Mouse (Mus musculus) stomach, embryonic 14.5 days (tissue): Measurements from ENCODE around the gene Slc17a7. TPM values are rescaled to one million over a fixed set of nuclear protein-coding genes. Genes with fewer than 3 reads are reported as not detected.

ENCODE experiments used
- ATAC-seq: fragments of 200-750 bp; cut with Nextera tagmentation; 2 replicates; pipeline ENCODE4 v1.8.0; 2017; ENCODE audit warnings: low read depth, moderate TSS enrichment; ENCODE audit not compliant: insufficient number of reproducible peaks, insufficient read depth, low FRiP score
- H3K27ac ChIP-seq: fragments of 300-500 bp; sonication (generic); 2 replicates; pipeline ENCODE4 v1.5.1; 2014; ENCODE audit warnings: mild to moderate bottlenecking, low read length, moderate library complexity, mixed read lengths
- H3K27me3 ChIP-seq: fragments of 300-500 bp; sonication (generic); 2 replicates; pipeline ENCODE4 v1.6.1; 2014; ENCODE audit warnings: low read length, control low read depth, mixed read lengths; ENCODE audit not compliant: control insufficient read depth, insufficient read depth
- H3K36me3 ChIP-seq: fragments of 300-500 bp; sonication (generic); 2 replicates; pipeline ENCODE4 v1.6.1; 2014; ENCODE audit warnings: mild to moderate bottlenecking, control low read depth, low read length, moderate library complexity, mixed read lengths; ENCODE audit not compliant: control insufficient read depth, insufficient read depth
- H3K4me1 ChIP-seq: fragments of 300-500 bp; sonication (generic); 2 replicates; pipeline ENCODE4 v1.6.1; 2014; ENCODE audit warnings: low read length, control low read depth, mixed read lengths; ENCODE audit not compliant: control insufficient read depth, insufficient read depth
- H3K4me2 ChIP-seq: fragments of 300-500 bp; sonication (generic); replicated peaks from 2 replicates; pipeline ENCODE4 v1.6.1; 2014; ENCODE audit warnings: low read depth, low read length, control low read depth
- H3K4me3 ChIP-seq: fragments of 300-500 bp; sonication (generic); 2 replicates; pipeline ENCODE4 v1.5.1; 2014; ENCODE audit warnings: low read depth, low read length, control low read depth
- H3K9ac ChIP-seq: fragments of 300-500 bp; sonication (generic); replicated peaks from 2 replicates; pipeline ENCODE4 v1.6.1; 2014; ENCODE audit warnings: low read depth, mild to moderate bottlenecking, control low read depth, low read length, moderate library complexity, mixed read lengths
- H3K9me3 ChIP-seq: fragments of 300-500 bp; sonication (generic); 2 replicates; pipeline ENCODE4 v1.6.1; 2016; ENCODE audit warnings: low read depth, low read length, control low read depth; ENCODE audit not compliant: control insufficient read depth
- WGBS: fragments of 180-500 bp; shearing (Covaris S2); extraction: QIAGEN DNeasy Blood & Tissue Kit; methylation state at CpG from one replicate; pipeline ENCODE4 v1.1.7; 2014; 5-methylcytosine and 5-hydroxymethylcytosine counted together
- polyA plus RNA-seq: library from polyadenylated mRNA; unstranded; fragments of >200 nt; fragmentation: Nextera tagmentation; extraction: Ambion mirVana; gene quantifications from 2 replicates; pipeline ENCODE4 v1.2.1, GENCODE M21; 2014

Gene Slc17a7
- polyA plus RNA-seq, 1 experiment from 2014 or later: not detected

GRCm38 (mm10) chr7:45154993-45155514 lies 8.7 kb upstream of the Slc17a7 start:
- peaks cover 14% of the 10 kb centered on the region for H3K36me3 ChIP-seq
- peaks cover 26% of the 10 kb centered on the region; the same call in 1 of the 2 replicates for H3K4me1 ChIP-seq
- ATAC-seq: no peak; the same call in 1 of the 2 replicates
- H3K9me3 ChIP-seq: no peaks in the 10 kb centered on the region
- no peak overlapping the region for H3K27ac ChIP-seq
- H3K4me2 ChIP-seq: peak overlapping the region; percentile 47
- H3K9ac ChIP-seq: no peak overlapping the region
- peak overlapping the region; percentile 50 for H3K4me3 ChIP-seq
- no peaks in the 10 kb centered on the region for H3K27me3 ChIP-seq
- WGBS: 73% methylated on average over 12 of the region's 12 CpGs

DNA sequence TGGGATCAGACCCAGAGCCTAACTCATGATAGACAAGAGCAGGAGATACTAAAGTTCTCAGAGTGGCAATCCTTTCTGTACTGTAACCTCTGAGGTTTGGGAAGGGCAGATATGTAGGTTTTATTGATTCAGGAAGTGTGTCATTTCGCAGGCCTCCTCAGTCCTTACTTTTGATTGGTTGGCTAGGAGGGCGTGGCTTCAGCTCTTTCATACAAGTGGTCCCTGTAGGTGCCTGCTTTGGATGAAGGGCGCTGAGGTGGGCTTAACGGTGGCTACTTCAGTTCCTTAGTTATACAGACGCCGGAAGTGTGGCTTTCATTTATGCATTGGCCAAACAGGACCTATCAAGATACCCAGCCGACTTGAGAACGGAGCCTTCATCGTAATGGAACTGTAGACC lies 8.2 kb upstream of the Slc17a7 start:
- Histone ChIP-seq H3K27ac (no peak overlapping the region), H3K36me3 (peaks cover 18% of the 10 kb centered on the region), H3K27me3 (no peaks in the 10 kb centered on the region), H3K4me1 (peaks cover 23% of the 10 kb centered on the region; the same call in 1 of the 2 replicates), H3K4me3 (no peak overlapping the region), H3K4me2 (no peak overlapping the region), H3K9me3 (no peaks in the 10 kb centered on the region), H3K9ac (no peak overlapping the region)
- 83% methylated on average over 9 of the region's 9 CpGs for WGBS
- ATAC-seq: no peak

DNA sequence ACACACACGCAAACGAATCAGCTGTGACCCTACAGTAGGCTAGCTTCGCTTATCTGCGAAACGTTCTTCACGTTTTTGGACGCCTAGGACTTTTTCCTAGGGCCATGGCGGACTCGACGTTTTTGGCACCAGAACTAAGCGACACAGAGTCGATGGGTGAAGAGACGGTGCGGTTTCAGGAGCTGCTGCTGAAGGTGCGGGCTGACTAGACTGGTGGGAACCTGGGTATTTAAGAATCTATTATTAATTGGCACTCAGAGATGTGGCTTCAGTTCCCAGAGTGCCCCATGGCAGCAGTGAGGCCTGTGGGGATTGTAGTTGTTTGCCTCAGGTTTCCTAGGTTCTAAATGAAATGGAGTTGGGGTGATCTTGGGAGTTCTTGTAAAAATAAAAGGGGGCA lies 7.5 kb upstream of the Slc17a7 start:
- Histone ChIP-seq H3K36me3 (peaks cover 18% of the 10 kb centered on the region), H3K9me3 (no peaks in the 10 kb centered on the region), H3K4me3 (no peak overlapping the region), H3K9ac (no peak overlapping the region), H3K4me2 (no peak overlapping the region), H3K27me3 (no peaks in the 10 kb centered on the region), H3K4me1 (peaks cover 17% of the 10 kb centered on the region; the same call in 1 of the 2 replicates), H3K27ac (no peak overlapping the region)
- no peak for ATAC-seq
- 95% methylated on average over 15 of the region's 15 CpGs for WGBS

GRCm38 (mm10) chr7:45157459-45157858 lies 6.3 kb upstream of the Slc17a7 start:
- Histone ChIP-seq H3K4me3 (no peak overlapping the region), H3K27ac (no peak overlapping the region), H3K4me1 (peaks cover 7% of the 10 kb centered on the region; the same call in 1 of the 2 replicates), H3K9me3 (no peaks in the 10 kb centered on the region), H3K36me3 (peaks cover 18% of the 10 kb centered on the region), H3K9ac (no peak overlapping the region), H3K4me2 (no peak overlapping the region), H3K27me3 (peaks cover under 1% of the 10 kb centered on the region; the same call in 1 of the 2 replicates)
- no peak for ATAC-seq
- WGBS: 87% methylated on average over 14 of the region's 14 CpGs

GRCm38 (mm10) chr7:45158991-45159390 lies 4.8 kb upstream of the Slc17a7 start:
- H3K9ac ChIP-seq: no peak overlapping the region
- no peak overlapping the region for H3K27ac ChIP-seq
- peaks cover 8% of the 10 kb centered on the region; the same call in 1 of the 2 replicates for H3K4me1 ChIP-seq
- no peak overlapping the region for H3K4me2 ChIP-seq
- H3K36me3 ChIP-seq: peaks cover 18% of the 10 kb centered on the region
- no peak for ATAC-seq
- H3K4me3 ChIP-seq: no peak overlapping the region
- WGBS: 90% methylated on average over 6 of the region's 6 CpGs
- H3K9me3 ChIP-seq: no peaks in the 10 kb centered on the region
- peaks cover 9% of the 10 kb centered on the region for H3K27me3 ChIP-seq

DNA sequence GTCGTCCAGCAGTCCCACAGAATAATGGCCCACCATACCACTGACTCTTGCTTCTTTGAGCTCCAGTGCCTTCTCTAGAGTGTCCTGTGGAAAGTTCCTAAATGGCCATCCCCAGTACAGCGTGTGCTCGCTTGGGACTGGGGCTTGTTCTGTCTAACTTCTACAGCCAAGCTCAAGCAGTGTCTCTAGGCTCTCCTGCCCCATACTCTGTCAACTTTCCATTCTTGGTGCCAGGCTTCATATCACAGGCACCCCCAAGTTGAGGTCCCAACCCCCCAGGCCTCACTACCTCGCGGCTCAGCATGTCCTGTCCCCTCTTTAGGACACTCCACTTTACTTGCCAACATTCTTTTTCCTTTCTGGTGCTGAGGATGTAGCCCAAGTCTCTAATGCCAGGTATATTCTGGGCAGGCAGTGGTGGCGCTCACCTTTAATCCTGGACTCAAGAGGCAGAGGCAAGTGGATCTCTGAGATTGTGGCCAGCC lies 3.4 kb upstream of the Slc17a7 start:
- ATAC-seq: no peak
- Histone ChIP-seq H3K9ac (no peak overlapping the region), H3K4me1 (peaks cover 4% of the 10 kb centered on the region; the same call in 1 of the 2 replicates), H3K4me3 (no peak overlapping the region), H3K36me3 (peaks cover 18% of the 10 kb centered on the region), H3K4me2 (no peak overlapping the region), H3K27ac (no peak overlapping the region), H3K27me3 (peaks cover 22% of the 10 kb centered on the region), H3K9me3 (no peaks in the 10 kb centered on the region)
- 88% methylated on average over 6 of the region's 6 CpGs for WGBS

DNA sequence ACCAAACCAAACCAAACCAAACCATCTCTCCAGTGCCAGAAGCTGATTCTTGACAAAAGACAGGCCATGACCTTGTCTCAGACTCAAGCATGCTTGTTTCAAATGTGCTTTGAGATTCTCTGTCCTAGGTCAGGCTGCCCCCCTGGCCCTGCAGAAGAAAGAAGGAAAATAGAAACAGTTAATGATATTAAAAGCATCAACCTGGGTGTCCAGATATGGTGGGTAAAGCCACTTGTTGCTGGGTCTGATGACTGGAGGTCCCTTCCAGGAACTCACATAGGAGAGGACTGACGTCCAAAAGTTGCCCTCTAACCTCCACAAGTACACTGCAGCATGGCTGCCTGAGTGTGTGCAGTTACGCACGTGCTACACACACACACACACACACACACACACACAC lies 2.9 kb upstream of the Slc17a7 start:
- Histone ChIP-seq H3K4me3 (no peak overlapping the region), H3K4me1 (peaks cover 4% of the 10 kb centered on the region; the same call in 1 of the 2 replicates), H3K9ac (no peak overlapping the region), H3K27ac (no peak overlapping the region), H3K36me3 (peaks cover 18% of the 10 kb centered on the region), H3K27me3 (peaks cover 27% of the 10 kb centered on the region), H3K9me3 (no peaks in the 10 kb centered on the region), H3K4me2 (no peak overlapping the region)
- WGBS: 84% methylated on average over 3 of the region's 3 CpGs
- ATAC-seq: no peak

DNA sequence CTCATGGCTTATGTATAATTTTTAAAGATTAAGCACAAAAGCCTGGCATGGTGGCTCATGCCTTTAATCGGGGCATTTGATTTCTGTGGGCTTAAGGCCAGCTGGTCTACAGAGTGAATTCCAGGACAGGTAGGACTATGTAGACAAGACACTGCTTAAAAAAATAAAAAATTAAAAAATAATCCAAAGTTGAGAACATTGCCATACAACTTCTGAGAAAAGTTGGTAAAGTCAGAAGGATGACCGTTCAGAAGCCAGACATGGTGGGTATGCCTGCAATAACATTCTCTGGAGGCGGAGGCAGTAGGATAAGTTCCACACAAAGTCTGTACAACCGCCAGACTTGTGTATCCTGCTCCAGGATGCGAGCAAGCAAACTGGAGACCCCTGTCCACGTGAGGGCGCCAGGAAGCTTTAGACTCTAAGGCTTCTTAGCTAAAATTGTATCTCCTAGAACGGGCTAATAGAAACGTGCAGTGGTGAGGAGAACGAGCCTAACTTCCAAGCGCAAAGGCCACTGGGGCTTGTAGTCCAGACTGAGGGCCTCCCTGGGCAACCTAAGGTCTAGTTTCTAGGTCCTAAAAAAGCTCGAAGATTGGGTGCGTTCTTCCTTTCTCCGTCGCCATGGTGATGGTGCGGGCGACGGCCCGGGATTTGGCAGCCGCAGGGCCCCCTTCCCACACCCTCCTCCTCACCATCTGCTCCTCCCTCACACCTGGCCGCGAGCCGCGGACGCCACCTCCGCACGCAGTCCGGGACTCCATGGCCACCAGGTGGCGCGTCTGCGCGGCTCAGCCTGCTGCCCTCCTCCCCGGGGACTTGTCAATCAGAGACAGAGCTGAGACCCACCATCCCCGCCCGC lies 1.9 kb upstream of the Slc17a7 start:
- H3K27ac ChIP-seq: no peak overlapping the region; the same call in 1 of the 2 replicates
- WGBS: 3% methylated on average over 35 of the region's 35 CpGs

More for the DNA sequence above, 1.9 kb upstream of the Slc17a7 start:
- Histone ChIP-seq H3K36me3 (peaks cover 15% of the 10 kb centered on the region), H3K9me3 (no peaks in the 10 kb centered on the region), H3K27me3 (peaks cover 35% of the 10 kb centered on the region), H3K9ac (no peak overlapping the region), H3K4me1 (peaks cover 4% of the 10 kb centered on the region; the same call in 1 of the 2 replicates), H3K4me3 (peak overlapping the region; percentile 34), H3K4me2 (peak overlapping the region; percentile 70)
- ATAC-seq: peak; percentile 86
